Mouse (Mus musculus) cortical plate, adult 2 months (tissue): ENCODE data around the gene Foxi2.

Experiments used
- CTCF ChIP-seq: fragments of 200-500 bp; IDR thresholded peaks from 2 replicates; pipeline ENCODE4 v1.5.1; 2011; ENCODE audit warnings: mild to moderate bottlenecking, control low read depth, low read length; ENCODE audit not compliant: insufficient read depth; ENCODE audit errors: extremely low read depth
- POLR2A ChIP-seq: fragments of 200-500 bp; IDR thresholded peaks from 2 replicates; pipeline ENCODE4 v1.6.1; 2011; ENCODE audit warnings: mild to moderate bottlenecking, low read length, control low read depth; ENCODE audit not compliant: insufficient read depth; ENCODE audit errors: extremely low read depth

DNA sequence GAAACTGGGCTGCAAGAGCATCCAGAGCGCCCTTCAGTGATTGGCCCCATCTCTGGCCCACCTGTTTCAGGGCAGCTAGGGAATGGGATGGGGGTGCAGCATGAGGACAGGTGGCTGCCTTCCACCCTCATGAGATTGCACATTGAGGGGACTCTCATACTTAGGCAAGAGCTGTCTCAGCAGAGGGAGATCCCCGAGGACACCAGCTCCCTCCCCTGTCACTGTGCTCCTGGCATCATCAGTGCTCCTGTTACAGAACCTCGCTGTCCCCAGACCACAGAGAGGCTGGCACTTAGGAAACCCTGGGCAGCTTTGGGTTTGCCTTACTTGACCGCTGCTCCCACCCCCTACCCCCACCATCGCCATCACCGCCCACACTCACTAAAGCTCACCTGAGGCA lies 2.2 kb downstream of the Foxi2 start:
- no peak for TF ChIP-seq CTCF
- TF ChIP-seq POLR2A, result no peak
